Mouse (Mus musculus): ENCODE measurements around the gene Ptprk. TPM values are rescaled to one million over a fixed set of nuclear protein-coding genes. Genes with fewer than 3 reads are reported as not detected.

Ptprk gene
- total RNA-seq, 2 experiments from 2014 or later, result 54.3 to 56.2 TPM

DNA sequence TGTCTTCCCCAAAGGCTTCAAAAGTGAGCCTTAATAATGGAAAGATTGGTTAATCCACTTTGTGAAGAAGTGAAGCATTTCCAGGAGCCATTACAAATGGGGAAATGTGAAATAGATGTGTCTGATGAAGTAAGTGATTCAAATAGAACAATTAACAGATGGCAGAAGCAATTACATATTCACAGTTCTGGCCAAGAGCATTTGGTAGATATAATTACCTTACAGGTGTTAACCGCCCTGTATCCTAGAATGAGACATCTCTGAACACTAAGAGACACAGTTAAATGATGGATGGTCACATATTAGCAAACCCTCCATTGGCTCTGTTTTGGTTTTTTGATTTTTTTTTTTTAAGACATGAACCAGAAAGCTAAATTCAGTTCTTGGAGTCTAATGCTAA is 361.5 kb downstream of the Ptprk start:
- DNase-seq, result no peak

DNA sequence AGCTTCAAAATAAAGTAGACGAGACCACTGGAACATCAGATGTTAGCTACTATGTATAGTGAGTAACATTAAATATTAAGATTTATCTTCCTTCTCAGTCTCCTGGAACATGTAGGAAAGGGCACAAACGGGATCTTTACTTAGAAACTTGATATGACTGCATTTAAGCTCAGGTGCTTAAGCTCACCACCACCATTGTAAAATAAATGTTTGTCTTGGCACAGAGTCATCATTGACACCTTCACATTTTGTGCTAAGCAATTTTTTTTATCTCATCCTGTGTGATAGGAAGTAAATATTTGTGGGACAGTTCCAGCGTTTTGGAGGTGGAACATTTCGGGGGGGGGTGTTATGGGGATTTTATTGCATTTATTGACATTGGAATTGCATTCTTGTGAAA is 375.2 kb downstream of the Ptprk start:
- DNase-seq, result no peak

DNA sequence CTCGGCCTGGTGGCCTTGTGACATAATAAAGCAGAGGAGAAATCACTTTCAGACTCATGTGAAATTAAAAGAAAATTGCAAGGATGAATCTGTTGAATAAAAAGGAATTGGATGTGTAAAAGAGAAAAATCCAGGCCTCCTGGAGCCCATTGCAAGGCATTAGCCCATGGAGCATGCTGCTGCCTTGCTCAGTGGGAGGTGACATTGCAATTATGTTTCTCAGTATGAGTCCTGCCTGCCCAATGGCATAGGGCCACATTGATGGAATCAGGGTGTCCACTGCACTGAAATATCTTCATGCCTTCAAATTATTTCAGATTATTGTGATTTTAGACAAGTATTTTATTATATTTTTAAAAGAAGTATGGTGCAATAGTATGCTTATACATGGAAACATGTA is 376.0 kb downstream of the Ptprk start:
- no peak for DNase-seq

DNA sequence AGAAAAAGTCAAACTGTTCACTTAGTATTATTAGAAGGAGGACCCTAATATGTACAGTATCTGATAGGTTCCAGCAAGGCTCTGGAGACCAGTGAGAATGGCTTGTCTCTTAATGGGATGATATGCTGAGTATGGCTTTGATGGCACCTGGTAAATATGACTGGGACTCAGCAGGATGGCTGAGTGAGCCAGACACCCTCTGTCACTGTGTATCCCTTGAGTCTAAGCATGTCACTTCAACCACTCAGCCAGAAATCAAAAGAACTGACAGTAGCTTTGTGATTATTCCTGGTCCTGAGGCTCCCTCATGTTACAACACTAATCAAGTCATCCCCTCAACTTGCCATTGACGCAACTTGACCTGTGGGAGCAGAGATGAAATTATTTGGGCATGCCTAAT is 383.4 kb downstream of the Ptprk start:
- no peak for DNase-seq

DNA sequence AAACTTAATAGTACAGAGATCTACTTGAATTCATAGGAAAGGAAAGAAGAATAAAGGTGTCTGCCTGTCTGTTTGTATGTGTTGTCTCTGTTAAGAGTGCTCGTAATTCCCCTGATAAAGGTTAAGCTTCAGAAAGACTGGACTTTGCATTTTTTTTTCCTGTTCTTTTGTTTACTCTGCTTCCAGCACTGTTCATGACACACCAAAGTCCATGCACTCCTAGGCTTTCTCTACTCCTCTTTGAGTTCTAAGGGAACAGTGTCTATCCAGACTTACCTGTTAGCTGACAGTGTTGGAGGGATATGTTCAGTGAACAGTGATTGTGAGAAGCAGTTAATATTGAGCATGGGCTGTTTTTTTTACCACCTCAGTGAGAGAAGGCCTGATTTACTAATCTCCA is 385.3 kb downstream of the Ptprk start:
- DNase-seq, result no peak

DNA sequence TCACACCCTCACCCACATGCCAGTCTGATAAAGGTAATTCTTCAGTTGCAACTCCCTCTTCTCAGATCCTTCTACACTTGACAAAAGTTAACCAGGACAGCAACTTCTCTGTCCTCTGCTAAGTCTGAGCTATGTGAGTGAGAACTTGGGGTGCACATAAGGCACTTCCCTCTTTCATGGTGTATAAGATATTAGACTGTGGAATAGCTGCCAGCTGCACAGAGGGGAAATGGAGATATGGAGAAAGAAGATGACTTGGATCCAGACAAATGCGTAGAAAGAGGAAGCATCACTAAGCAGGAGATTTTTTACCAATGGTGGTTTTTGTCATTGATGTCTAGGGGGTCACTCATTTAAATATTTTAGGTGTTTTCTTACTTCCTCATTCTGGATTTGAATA is 389.1 kb downstream of the Ptprk start:
- DNase-seq, result no peak

DNA sequence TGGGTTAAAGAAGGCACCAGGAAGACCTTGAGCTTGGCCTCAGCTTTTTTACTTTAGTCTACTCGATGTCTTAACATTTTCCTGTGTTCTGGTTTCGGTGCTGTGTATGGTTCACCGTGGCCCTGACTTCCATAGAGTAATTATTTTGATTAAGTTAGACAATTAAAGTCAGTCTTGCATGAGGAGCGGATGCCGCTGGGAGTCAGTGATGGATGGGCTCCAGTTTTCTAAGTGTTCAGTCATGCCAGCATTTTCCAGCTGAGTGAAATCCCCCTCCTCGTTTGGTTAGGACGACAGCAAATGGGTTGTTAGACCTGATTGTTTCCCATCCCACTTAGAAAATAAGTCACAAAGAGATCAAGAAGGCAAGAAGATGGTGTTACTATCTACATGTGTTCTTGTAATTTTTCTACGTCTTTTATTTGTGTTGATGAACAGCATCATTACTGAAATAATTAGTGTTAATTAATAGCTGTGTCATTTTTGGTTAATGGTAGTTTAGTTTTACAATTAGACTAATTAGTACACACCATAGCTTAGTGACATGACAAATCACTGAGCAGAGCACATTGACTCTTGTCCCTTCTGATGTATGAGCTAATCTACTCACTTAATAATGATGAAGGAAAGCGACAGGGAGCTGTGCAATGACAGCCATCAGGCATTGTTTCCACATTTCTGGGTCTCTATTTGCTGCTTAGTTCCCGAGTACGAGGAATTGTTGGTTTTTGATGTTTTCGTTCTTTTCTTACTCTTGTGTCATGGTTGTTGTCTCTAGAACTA is 390.3 kb downstream of the Ptprk start:
- no peak for DNase-seq

DNA sequence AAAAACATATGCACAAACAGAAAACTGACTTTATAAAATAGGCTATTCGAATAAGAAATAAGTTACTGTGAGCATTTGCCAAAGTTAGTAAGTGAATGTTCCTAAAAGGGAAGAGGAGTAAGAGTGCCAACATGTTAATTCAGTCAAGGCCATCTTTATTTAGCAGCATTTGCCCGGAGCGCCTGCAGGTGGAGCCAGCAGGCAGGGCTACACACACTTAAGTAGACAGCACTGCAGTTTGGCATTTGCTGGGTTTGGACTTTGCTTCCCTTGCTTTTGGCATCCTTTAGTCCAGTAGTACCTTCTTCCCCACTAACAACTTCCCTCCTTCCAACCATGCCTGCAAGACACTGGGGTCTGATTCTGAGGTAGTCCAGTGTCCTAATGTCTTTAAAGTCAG is 411.0 kb downstream of the Ptprk start:
- DNase-seq, result peak; percentile 24 to 33

DNA sequence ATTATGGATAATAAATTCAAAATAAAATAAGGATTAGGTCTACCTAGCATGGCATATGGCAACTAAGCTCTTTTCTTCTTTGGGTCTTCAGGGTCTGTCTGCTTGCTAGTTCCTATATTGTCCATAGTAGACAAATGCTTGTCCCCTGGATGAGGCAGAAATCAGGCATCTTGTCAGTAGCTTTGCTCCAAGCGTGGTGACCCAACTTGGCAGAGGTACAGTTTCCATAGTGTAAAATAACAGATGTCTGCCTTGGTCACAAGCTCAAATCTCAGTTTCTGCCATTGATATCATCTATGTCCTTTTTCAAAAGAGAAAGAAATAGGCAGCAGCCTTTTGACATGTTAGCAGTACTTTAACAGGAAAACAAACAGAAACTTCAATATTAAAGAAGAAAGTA is 416.4 kb downstream of the Ptprk start:
- DNase-seq, result no peak

DNA sequence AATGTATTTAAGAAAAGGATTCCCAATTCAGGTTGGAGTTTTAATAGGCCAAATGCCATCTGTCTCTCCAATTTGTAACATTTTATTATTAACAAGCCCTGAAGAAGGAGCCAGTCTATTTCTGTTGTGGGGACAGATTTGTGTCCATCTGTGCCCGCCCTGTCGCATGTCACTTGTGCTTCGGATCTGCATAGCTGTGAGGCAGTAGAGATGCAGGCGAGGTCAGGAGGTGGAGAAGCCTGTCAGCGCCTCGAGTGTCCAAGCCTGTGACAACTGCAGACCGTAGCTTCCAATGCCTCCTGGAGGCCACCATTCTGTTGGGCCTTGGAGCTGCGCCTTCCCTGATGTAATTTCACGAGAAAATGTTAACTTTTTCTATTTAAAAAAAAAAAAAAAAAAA is 417.6 kb downstream of the Ptprk start:
- DNase-seq, result peak; percentile 29 to 42

DNA sequence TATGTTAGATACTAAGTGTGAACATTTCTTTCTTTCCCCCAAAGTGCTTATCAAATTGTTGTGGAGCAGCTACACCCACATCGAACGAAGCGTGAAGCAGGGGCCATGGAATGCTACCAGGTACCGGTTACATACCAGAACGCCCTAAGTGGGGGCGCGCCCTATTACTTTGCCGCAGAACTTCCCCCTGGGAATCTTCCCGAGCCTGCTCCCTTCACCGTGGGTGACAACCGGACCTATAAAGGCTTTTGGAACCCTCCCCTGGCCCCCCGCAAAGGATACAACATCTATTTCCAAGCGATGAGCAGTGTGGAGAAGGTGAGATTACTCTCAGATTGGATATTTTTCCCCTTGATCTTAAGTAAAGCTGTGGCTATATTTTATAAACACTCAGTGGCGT is 418.2 kb downstream of the Ptprk start:
- no peak for DNase-seq

DNA sequence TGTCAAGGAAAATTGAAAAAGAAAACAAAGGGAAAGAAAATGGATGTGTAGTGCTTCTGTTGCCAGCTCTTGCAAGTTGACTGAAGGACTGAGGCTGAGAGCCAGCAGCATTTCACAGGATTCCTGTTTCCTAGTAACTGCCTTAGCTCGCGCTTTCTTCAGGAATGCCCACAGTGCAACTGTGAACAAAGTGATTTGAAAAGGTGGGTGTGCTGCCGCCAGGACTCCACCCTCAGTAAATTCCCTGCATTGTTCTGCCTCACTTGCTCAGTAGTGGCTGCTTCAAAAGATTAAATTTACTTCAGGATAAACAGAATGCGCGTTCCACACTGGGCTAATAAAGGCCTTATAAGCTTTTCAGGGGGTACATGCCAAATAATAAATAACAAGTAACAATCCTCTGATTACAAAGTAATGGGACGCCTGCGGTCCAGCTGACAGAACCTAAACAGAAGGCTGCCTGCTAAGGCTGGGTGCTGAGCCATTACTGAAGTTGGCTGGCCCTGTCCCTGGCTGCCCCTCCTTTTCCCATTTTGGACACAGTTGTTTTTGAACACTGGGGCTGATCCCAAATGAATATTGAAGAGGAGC is 418.7 kb downstream of the Ptprk start:
- peak; percentile 29 to 36 for DNase-seq

DNA sequence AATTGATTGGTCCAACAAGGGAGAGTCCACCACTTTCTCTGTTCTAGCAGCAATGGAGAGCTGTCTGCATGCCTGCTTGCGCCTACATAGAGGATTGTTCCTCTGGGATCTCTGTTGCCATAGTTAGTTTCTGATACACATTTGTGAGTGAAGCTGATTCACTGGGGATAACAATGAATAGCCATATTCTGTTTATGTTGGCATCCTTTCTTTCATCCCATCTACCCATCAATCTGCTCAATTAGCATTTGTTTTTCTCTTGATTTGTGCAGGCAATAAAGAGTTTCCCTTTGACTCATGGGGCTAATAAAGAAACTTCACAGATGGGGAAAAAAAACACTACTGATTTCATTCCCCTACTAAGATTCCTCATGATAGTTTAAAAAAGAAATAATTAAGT is 423.2 kb downstream of the Ptprk start:
- no peak for DNase-seq

DNA sequence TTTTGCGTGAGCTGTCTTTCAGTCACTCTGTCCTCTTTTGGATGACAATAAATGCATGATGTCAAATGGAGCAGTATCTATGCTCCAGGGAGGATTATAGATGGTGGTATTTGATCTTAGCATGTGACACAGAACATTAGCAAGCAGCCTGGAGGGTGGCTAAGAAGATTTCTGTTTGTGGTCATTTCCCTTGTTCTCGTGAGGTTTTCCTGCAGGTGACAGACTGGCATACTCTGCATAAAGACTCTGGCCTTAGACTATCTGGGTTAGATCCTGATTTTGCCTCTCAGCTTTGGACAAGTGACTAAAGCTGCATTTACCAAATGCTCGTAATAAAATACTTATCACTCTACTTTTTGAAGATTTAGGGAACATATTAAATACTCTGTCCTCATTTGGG is 423.9 kb downstream of the Ptprk start:
- no peak for DNase-seq

DNA sequence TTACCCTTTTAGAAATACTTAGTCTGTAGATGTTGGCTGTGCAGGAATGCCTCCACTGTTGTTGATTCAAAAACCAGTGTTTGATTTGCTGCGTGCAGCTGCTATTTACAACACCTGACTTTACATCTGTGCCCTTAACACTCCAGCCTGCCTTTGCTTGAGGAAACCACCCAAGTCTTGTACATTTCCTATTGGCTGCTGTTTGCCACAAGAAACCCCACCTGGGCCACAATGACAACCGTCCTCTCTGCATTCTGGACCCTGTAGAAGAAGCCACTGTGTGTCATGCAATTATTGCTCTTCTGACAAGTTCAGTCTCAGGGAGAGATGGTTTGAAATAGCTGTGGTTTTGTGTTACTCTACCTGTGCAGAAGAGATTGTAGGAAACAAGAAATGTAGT is 439.0 kb downstream of the Ptprk start:
- DNase-seq, result no peak

DNA sequence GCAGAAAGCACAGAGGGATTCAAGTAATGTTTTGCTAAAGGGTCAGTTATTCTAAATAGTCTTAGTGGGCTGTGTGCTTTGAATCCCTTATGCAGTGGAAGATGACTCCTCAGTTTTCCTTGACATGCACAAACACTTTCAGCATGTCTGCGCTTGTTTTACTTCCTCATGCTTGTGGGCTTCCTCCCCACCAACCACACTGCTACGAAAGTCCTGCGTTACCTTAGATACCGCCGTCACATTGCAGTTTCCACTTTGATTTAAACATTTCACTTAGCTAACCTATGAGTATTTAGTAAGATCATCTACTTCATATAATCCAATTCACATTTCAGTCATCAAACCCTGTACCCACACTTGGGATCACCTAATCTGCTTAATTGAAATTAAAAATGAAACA is 441.5 kb downstream of the Ptprk start:
- DNase-seq, result no peak

DNA sequence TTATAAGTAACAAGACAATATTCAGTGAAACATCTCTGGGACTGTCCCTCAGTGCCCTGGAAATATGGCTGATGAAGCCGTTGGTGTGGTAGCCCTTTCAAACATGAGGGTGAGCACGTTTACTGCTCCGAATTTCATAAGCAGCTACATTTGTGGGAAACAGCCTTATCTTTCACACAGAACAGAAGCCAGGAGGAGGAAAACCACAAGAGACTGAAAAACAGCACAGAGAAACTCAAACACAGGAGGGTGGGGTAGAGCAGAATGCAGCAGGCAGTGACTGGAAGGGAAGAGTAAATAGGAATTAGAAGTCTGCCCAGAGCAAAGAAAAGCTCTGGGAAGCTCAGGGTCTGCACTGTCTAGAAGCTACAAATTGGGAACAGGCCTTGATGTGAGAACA is 443.7 kb downstream of the Ptprk start:
- no peak for DNase-seq

DNA sequence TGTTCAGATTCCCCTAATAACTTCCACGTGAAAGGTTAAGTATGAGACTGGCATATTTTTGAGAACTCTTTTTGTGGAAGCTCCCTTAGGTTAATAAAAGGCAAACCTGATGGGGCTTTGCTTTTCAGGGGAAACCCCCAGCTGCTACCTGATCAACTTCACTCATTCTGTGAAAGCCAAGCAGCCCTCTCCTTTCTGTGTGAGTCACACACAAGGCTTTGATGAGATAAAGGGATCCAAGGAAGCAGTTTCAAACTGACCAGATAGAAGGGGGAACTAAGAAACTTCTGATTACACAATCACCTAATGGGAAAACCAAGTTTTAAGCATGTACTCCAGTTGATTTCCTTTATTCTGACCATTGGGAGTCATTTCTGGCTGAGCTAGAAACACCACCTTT is 445.2 kb downstream of the Ptprk start:
- no peak for DNase-seq

DNA sequence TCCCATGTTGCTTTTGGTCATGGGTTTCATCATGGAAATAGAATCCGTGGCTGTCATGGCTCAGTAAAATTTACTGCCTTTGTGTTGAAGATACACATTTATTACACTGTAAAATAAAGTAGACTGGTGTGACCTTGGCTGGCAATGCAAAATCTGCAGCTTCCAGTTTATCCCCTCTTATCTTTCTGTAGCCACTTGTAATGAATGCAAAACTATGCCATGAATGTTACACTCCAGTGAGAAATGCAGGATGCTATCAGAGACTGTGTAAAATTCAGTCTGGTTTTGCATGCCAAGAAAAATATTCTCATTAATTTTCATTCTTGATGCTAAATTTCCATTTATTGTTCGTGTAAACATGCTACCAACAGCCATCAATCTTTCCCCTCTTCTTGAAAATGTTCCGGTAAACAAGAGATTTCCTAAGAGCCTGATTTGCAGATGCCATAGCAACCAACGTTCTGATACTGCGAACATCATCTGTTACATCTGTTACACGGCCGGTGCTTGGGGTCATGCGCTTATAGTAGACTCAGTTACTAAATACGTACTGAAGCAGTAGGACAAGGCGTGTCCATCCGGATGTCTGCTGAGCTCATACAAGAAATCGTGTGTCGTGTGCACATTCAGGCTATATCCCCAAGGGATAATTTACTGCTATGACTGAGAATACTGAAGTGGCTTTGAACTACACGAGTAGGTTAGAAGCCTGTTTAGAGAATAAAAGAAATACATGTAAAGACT is 449.5 kb downstream of the Ptprk start:
- peak in 1 of 2 experiments; percentile 15 for DNase-seq

DNA sequence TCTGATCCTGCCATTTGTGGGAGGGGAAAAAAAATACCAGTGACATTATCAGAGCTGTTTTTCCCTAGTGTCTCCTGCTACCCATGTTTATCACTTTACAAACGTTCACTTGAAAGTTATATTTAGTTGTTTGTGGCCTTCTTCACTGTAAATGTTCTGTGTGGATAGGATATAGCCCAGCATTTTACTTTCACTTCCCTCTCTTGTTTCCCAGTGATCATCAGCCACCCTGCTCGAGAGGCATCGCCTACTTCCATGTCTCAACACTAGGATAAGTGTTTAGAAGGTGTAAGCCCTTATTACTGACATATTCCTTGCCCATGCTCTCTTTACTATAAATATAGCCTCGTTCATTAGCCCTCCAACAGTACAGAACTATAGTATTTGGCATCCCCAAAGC is 466.0 kb downstream of the Ptprk start:
- DNase-seq, result no peak

DNA sequence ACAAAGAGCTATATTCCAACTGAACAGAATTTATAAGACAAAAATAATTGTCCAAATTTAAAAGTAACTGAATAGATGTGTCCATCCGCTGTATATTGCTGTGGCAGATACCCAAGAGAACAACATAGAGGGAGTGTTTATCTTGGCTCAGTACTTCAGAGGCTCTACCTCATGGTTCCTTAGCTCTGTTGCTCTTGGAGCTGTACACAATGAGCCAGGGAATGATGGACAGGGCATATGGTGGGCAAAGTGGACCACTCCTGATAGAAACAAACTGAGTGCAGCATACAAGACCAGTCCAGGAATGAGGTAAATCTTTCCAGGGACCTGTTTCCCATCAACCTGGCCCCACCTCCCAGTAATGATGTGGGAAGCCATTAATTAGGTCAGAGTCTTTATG is 468.1 kb downstream of the Ptprk start:
- DNase-seq, result no peak

DNA sequence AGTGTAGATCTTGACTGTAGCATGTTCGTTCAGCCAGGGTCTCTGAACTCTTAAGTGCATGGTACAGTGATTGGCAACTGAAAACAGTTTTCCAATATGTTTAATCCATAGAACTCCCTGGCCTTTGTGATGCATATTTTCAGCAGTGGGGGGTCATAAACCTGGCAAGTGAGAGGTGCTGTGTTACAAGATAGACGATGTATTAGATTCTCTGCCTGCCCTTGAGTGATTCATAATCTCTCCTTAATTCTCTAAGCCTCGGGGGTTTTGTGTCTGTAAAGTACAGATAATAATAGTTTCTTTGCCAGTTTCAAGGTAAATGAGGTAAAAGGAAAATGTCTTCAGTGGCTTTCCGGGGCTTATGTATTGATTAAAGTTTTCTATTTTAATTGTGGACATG is 475.9 kb downstream of the Ptprk start:
- DNase-seq, result no peak

DNA sequence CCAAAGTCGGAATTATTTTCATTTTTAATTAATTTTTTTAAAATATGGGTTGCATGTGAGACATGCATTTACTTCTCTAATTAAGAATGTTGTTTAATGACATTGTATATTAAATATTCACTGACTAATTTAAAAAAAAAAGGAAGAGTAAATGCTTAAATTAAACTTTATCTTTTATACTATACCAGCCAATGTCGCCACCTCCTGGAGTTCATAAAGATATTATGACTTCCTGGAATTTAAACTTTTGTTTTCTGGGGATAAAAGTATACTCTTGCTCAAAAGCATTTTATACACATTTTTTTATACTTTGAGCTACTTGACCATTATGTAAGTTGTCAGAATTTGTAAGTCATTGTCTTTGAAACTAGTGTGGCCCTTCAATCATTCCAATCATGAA is 477.4 kb downstream of the Ptprk start:
- no peak for DNase-seq

DNA sequence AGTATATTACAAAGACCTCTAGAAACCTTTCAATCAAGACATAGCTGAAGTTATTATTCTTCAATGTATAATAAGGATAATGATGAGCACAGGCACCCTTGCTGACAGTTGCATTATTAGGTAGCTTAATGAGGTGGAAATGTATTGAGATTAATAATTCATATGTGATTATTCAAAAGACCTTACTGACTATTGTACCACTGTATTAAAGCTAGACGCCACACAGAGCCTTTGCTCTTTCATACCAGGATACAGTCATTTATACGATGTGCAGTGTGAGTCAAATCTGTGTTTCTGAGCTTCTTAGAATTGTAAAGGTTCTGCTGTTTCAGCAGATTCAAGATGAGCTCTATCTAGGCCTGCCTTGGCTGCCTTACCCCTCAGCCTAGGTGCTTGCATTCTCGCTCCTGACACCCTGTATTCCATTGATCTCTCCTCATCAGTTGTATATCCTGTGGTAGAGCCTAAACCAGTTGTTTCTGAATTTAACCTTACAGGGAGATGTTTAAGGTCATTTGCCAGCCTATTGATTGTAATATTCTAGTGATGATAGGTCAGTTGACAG is 489.6 kb downstream of the Ptprk start:
- DNase-seq, result no peak

Measured in layer of hippocampus, postnatal 36 days (tissue).